Mouse (Mus musculus): ENCODE measurements around the gene Apol6.

DNA sequence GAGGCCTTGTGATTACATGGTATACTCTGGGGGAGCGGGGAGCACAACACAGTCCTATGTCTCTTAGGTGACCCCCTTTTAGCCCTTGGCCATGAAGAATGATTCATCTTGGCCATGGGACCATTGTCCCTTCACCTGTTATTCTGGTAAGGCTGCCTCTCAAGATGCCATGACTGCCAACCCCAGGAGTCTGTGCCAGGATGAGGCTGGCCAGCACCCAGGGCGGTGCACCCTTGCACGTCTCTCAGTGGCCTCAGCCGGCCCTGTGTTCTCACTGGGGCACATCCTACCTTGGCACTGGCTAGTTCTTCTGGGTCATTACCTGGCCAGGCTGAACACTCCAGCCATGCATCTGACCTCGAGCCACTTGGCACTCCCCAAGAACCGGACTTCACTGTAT lies 35.7 kb upstream of the Apol6 start:
- no peak for TF ChIP-seq POLR2A (IDR thresholded peaks at IDR 0.05; ENCODE audit: control insufficient read depth, extremely low read depth, insufficient read depth, low read length, poor library complexity)
- no peak for TF ChIP-seq CTCF (IDR thresholded peaks at IDR 0.05; ENCODE audit: borderline replicate concordance, control insufficient read depth, extremely low read depth, insufficient read depth, low read length, poor library complexity)

Measured in thymus, adult 2 months (tissue).